Mouse (Mus musculus) forebrain, embryonic 15.5 days (tissue): ENCODE measurements at regions not wholly inside any gene's neighbourhood (a gene's known extent, or its start where the extent isn't known, plus 50 kb on each side); places are given as distances from the start of the nearest gene placed in this dataset.
A peak's percentile ranks its signal among the peaks of the same experiment; 100 is the strongest.

Source experiments
- ATAC-seq: fragments of 200-750 bp; cut with Nextera tagmentation; replicated peaks from 2 replicates; pipeline ENCODE4 v1.8.0; 2017; ENCODE audit warnings: mild to moderate bottlenecking, moderate TSS enrichment, moderate library complexity
- H3K27ac ChIP-seq: fragments of 300-500 bp; sonication (generic); replicated peaks from 2 replicates; pipeline ENCODE4 v1.5.1; 2015; ENCODE audit warnings: mild to moderate bottlenecking, inconsistent platforms
- H3K27me3 ChIP-seq: fragments of 300-500 bp; sonication (generic); 2 replicates; pipeline ENCODE4 v1.6.1; 2015; ENCODE audit warnings: inconsistent platforms
- H3K36me3 ChIP-seq: fragments of 300-500 bp; sonication (generic); 2 replicates; pipeline ENCODE4 v1.6.1; 2015; ENCODE audit warnings: mild to moderate bottlenecking, inconsistent platforms
- H3K4me1 ChIP-seq: fragments of 300-500 bp; sonication (generic); 2 replicates; pipeline ENCODE4 v1.6.1; 2015; ENCODE audit warnings: inconsistent platforms
- H3K4me2 ChIP-seq: fragments of 300-500 bp; sonication (generic); replicated peaks from 2 replicates; pipeline ENCODE4 v1.6.1; 2015; ENCODE audit warnings: mild to moderate bottlenecking, inconsistent platforms
- H3K4me3 ChIP-seq: fragments of 300-500 bp; sonication (generic); 2 replicates; pipeline ENCODE4 v1.5.1; 2015; ENCODE audit warnings: mild to moderate bottlenecking, inconsistent platforms
- H3K9ac ChIP-seq: fragments of 300-500 bp; sonication (generic); replicated peaks from 2 replicates; pipeline ENCODE4 v1.6.1; 2015; ENCODE audit warnings: mild to moderate bottlenecking, inconsistent platforms
- H3K9me3 ChIP-seq: fragments of 300-500 bp; sonication (generic); 2 replicates; pipeline ENCODE4 v1.6.1; 2016; ENCODE audit warnings: inconsistent platforms
- WGBS: fragments of 180-500 bp; shearing (Covaris S2); methylation state at CpG from one replicate; pipeline ENCODE4 v1.1.7; 2015; ENCODE audit warnings: mixed read lengths; 5-methylcytosine and 5-hydroxymethylcytosine counted together

DNA sequence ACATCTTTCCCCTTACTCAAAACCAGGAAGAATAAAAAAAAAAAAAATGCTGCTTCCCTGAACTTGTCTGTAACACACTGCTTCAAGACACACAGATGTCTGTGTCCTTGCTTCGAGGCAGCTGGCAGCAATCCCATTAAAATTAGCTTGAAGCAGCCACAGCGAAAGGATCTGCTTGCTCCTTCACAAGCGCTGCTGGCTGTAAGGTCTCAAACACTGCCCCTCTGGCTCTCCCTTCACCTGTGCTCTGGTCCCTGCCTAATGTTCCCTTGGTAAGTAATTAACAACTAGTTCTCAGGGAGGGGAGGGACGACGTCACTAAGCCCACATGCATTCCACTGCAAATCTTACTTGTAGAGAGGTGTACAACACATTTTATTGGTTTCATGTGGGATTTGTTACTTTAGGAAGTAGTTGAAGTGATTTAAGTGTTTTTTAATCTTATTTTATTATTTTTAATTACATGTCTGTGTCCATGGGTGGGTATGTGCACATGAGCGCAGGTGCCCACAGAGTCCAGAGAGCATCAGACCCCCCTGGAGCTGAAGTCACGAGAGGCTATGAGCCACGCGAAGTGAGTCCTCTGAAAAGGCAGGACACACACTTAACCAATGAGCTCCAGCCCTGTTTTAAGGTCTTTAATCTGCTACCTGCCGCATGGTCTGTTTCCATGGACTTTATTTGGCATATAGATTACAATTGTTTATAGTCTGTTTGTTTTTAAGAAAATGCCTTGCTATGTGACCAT, 61.1 kb upstream of the Cers6 start:
- Histone ChIP-seq H3K4me1 (peaks cover 10% of the 10 kb centered on the region), H3K4me2 (0 out of 2 replicates have a peak overlapping the region, but pooled peaks have one; percentile 6), H3K9ac (no peak overlapping the region; the same call in 1 of the 2 replicates), H3K27me3 (no peaks in the 10 kb centered on the region), H3K36me3 (no peaks in the 10 kb centered on the region), H3K4me3 (no peak overlapping the region), H3K27ac (0 out of 2 replicates have a peak overlapping the region, but pooled peaks have one; percentile 11), H3K9me3 (no peaks in the 10 kb centered on the region)
- 60% methylated on average over 10 of the region's 10 CpGs for WGBS
- ATAC-seq = peak; percentile 70

DNA sequence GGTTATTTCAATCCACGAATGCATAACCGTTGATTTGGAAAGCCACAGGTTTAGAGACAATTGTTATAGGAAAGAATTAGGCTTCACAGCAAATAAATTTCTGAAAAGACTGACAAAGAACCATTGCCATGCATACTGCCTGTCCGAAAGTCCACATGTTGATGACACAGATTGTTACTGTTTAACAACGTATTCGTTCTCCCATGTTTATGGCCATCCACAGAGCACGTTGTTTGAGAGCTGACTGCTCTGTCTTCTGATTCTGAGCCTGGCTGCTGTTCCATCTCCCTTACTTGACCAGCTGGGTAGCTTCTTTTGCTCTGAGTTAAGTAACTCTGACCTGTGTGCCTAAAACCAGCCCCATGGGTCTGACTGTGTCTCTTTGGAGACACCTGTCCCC, 57.1 kb upstream of the Cers6 start:
- ATAC-seq = no peak
- H3K4me1 ChIP-seq = peaks cover 25% of the 10 kb centered on the region
- WGBS = 92% methylated on average over 6 of the region's 6 CpGs

DNA sequence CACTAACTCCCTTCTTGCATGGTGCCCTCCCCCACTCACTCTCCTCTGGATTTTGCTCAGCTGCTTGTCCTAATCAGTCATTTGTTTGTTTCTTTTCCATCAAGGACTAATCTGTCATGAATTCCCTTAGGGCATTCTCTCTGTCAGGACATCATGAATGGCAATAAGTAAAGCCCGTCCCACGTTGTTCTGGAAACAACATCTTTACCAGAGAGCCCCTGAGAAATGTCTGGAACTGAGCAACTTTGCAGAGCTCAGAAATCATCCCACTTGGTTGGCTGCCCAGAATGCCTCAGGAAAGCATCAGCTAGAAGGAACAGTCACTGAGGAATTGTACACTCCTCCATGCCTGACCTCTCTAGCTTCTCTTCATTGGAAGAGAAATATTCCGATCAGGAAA, 55.4 kb upstream of the Cers6 start:
- Histone ChIP-seq H3K4me1 (peaks cover 15% of the 10 kb centered on the region), H3K27me3 (no peaks in the 10 kb centered on the region), H3K36me3 (no peaks in the 10 kb centered on the region), H3K27ac (peak overlapping the region; percentile 67), H3K4me3 (no peak overlapping the region), H3K9me3 (no peaks in the 10 kb centered on the region), H3K4me2 (peak overlapping the region; percentile 23; the same call in 1 of the 2 replicates), H3K9ac (no peak overlapping the region)
- peak; percentile 67 for ATAC-seq
- 20% methylated on average over 3 of the region's 3 CpGs for WGBS

More for the DNA sequence above, 57.1 kb upstream of the Cers6 start:
- Histone ChIP-seq H3K27me3 (no peaks in the 10 kb centered on the region), H3K36me3 (no peaks in the 10 kb centered on the region), H3K27ac (no peak overlapping the region), H3K4me3 (no peak overlapping the region), H3K9ac (no peak overlapping the region), H3K4me2 (no peak overlapping the region), H3K9me3 (no peaks in the 10 kb centered on the region)

DNA sequence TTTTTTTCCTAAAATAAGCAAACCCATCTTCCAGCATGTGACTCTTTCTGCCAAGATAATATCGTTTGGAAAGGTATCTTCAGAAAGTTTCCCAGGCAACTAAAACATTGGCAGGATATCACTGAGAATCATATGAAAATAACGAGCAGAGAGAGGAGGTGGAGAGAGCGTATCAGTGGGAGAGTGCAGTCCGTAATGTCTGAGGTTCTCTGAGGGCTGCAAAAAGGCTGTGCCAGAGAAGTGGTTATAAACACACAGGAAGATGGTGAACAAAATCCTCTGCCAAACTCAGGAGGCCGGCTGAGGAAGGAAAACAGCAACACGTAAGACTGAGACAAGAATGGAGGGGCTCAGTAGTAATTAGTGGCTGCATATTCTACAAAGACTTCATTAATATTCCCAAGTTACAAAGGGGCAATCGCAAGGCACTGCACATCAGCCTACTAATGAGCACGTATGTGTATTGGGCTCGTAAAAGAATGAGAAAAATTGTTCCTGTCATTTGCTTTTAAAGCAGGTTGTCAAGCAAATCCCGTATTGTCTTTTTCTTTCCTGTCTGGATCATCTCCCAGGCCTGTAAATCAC, 54.8 kb upstream of the Cers6 start:
- Histone ChIP-seq H3K36me3 (no peaks in the 10 kb centered on the region), H3K4me3 (no peak overlapping the region), H3K4me1 (peaks cover 15% of the 10 kb centered on the region), H3K9ac (no peak overlapping the region), H3K4me2 (peak overlapping the region; percentile 23), H3K27ac (peak overlapping the region; percentile 67), H3K9me3 (no peaks in the 10 kb centered on the region), H3K27me3 (no peaks in the 10 kb centered on the region)
- 5% methylated on average over 10 of the region's 10 CpGs for WGBS
- ATAC-seq = peak; percentile 89
